Mouse (Mus musculus): Measurements from ENCODE around the gene Mgme1. TPM values are rescaled to one million over a fixed set of nuclear protein-coding genes. Genes with fewer than 3 reads are reported as not detected.

Gene Mgme1
- 3.7 TPM for polyA plus RNA-seq (2014; fragmentation: Illumina TruSeq; extraction: RNeasy Lipid Tissue Mini Kit (QIAGEN cat#74804); ENCODE audit: low read depth, low replicate concordance)

DNA sequence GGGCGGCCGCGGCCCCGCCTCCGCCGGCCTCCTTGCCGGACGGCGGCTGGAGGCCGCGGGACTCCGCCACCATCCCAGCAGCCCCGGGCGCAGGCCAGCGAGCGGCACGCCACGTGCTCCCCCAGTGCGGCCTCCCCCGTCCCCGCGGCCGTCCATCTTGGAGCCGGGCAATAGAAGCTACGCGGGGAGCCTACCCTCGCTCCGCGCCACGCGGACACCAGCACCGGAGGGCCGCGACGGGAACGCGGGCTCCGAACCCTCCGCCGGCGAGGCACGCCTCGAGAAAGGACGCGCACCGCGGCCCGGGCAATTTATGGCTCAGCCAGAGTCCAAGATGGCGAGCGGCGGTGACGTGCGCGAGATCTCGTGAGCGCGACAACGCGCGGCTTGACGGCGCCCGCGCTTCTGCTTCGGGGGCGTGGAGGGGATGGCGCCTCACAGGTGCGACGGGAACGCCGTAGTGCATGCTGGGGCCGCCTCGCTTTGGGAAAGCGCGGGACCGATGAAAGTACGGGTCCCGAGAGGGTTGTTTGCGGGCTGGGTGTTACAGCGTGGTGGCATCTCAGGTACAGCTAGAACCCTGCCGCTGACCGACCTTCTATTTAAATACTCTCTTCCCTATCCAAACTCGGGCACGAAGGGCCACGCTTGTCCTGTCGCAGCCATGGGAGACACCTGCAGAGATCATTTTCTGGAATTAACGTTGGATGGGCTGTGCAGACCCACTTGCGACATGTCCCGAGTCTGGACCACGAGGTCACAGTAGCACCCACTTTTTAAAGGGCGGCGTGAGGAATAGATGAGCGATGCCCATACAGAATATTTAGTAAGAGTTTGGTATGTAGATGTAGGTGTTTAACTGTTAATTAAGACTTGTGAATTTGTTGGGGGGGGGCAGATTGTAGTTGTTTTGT, at the start of gene Mgme1, which contains the start of gene Snx5:
Gene Mgme1 (plus strand): TSS at position 157 of the 914 bp plus-strand sequence.
Gene Snx5 (minus strand): TSS at position 400 of the 914 bp plus-strand sequence.

Other genes starting within 250 kb of the Mgme1 start
- gene Banf2, start 237.6 kb upstream of the Mgme1 start, polyA plus RNA-seq (2014; fragmentation: Illumina TruSeq; extraction: RNeasy Lipid Tissue Mini Kit (QIAGEN cat#74804); ENCODE audit: low read depth, low replicate concordance): not detected
- 105 TPM for gene Snx5, start 243 bp downstream of the Mgme1 start, polyA plus RNA-seq (2014; fragmentation: Illumina TruSeq; extraction: RNeasy Lipid Tissue Mini Kit (QIAGEN cat#74804); ENCODE audit: low read depth, low replicate concordance)
- gene Ovol2, start 61.5 kb downstream of the Mgme1 start, polyA plus RNA-seq (2014; fragmentation: Illumina TruSeq; extraction: RNeasy Lipid Tissue Mini Kit (QIAGEN cat#74804); ENCODE audit: low read depth, low replicate concordance): not detected
- gene Kat14, start 98.3 kb downstream of the Mgme1 start, polyA plus RNA-seq (2014; fragmentation: Illumina TruSeq; extraction: RNeasy Lipid Tissue Mini Kit (QIAGEN cat#74804); ENCODE audit: low read depth, low replicate concordance): 5.1 TPM
- gene Pet117, start 98.3 kb downstream of the Mgme1 start, polyA plus RNA-seq (2014; fragmentation: Illumina TruSeq; extraction: RNeasy Lipid Tissue Mini Kit (QIAGEN cat#74804); ENCODE audit: low read depth, low replicate concordance): 1.8 TPM